Mouse (Mus musculus): ENCODE data around the gene Bag6.

- TF ChIP-seq CTCF (IDR thresholded peaks at IDR 0.05; ENCODE audit: extremely low read depth, insufficient read length, insufficient replicate concordance, low read depth, low read length) = no peak
- TF ChIP-seq POLR2A (IDR thresholded peaks at IDR 0.05; ENCODE audit: low read depth, low read length) = no peak
Observed at GRCm38 (mm10) chr17:35192924-35193323, 57.9 kb downstream of the Bag6 start.

All from small intestine, adult 2 months (tissue).